ENCODE assay signal across 9 mouse cellular contexts in genomic region chr5:57719594-57720185, GRCm38 (mm10). TPM values are rescaled to one million over a fixed set of nuclear protein-coding genes. Genes with fewer than 3 reads are reported as not detected.
DNase-seq lines count a peak whose midpoint lies in the region; ATAC-seq and TF ChIP-seq lines count a peak whose summit lies in the region.
"Had no signal": no experiment of that assay in that cellular context is flagged by ENCODE, and none has a peak within 500 bp of the region (broad histone marks: within the 10 kb centered on the region; RNA-seq: fewer than 3 reads in every experiment).

No protein-coding gene starts in this region.

- TF ChIP-seq CTCF in intestine, postnatal 0 days (IDR thresholded peaks at IDR 0.05; ENCODE audit: low read depth): peak; percentile 78
- no peak; the same call in 1 of the 2 replicates for TF ChIP-seq CTCF in liver, adult 2 months (IDR thresholded peaks at IDR 0.05; ENCODE audit: low read depth, low read length)
- peak; percentile 65 for TF ChIP-seq CTCF in midbrain, postnatal 0 days (IDR thresholded peaks at IDR 0.05)

- peak overlapping the region; percentile 92 for H3K4me2 ChIP-seq in intestine, postnatal 0 days (replicated peaks; ENCODE audit: low read depth)
- H3K4me2 ChIP-seq in midbrain, postnatal 0 days (ENCODE audit: low read depth, low read length, poor library complexity, severe bottlenecking): peak overlapping the region; percentile 72

- no peak overlapping the region for H3K27ac ChIP-seq in intestine, postnatal 0 days (ENCODE audit: low read depth, low read length)
- no peak overlapping the region for H3K27ac ChIP-seq in liver, adult 2 months (replicated peaks; ENCODE audit: insufficient read depth, low read depth, low read length)
- peak overlapping the region; percentile 86 for H3K27ac ChIP-seq in midbrain, postnatal 0 days (ENCODE audit: low read depth, low read length)

- ATAC-seq in intestine, postnatal 0 days: no peak
- no peak for ATAC-seq in midbrain, postnatal 0 days (ENCODE audit: low FRiP score)

- H3K9ac ChIP-seq in intestine, postnatal 0 days (ENCODE audit: low read depth, low read length): peak overlapping the region; percentile 34; the same call in 1 of the 2 replicates
- H3K9ac ChIP-seq in liver, adult 2 months (ENCODE audit: low read depth, low read length): no peak overlapping the region
- H3K9ac ChIP-seq in midbrain, postnatal 0 days (replicated peaks; ENCODE audit: low read length, poor library complexity, severe bottlenecking): peak overlapping the region; percentile 81

- H3K9me3 ChIP-seq in intestine, postnatal 0 days (ENCODE audit: control insufficient read depth): no peaks in the 10 kb centered on the region
- no peaks in the 10 kb centered on the region for H3K9me3 ChIP-seq in midbrain, postnatal 0 days (ENCODE audit: low read length)

- H3K36me3 ChIP-seq in intestine, postnatal 0 days (ENCODE audit: control insufficient read depth, insufficient read depth): no peaks in the 10 kb centered on the region
- no peaks in the 10 kb centered on the region for H3K36me3 ChIP-seq in liver, adult 2 months (ENCODE audit: control insufficient read depth, insufficient read depth, low read length)
- H3K36me3 ChIP-seq in midbrain, postnatal 0 days (ENCODE audit: insufficient read depth, low read length): no peaks in the 10 kb centered on the region

- peak overlapping the region; percentile 66 for H3K4me3 ChIP-seq in intestine, postnatal 0 days (ENCODE audit: low read depth, low read length)
- H3K4me3 ChIP-seq in liver, adult 2 months (ENCODE audit: insufficient read depth, low read depth, low read length): peak overlapping the region; percentile 47
- H3K4me3 ChIP-seq in midbrain, postnatal 0 days (ENCODE audit: low read depth, low read length): peak overlapping the region; percentile 84

- DNase-seq in embryo, embryonic 10 days (ENCODE audit: low spot score): peak; percentile 71
- no peak for DNase-seq in embryo, embryonic 9.5 days (ENCODE audit: extremely low spot score)
- peak; percentile 76 to 80 for DNase-seq in cerebellum, postnatal 14 days
- DNase-seq in gastrocnemius, postnatal 4 days (ENCODE audit: low spot score in 2 of 2): peak; percentile 64 to 72
- no peak for DNase-seq in liver, adult 2 months (ENCODE audit: extremely low read depth, low read depth, low spot score)
- peak; percentile 62 for DNase-seq in midbrain, postnatal 0 days (ENCODE audit: low spot score)
- peak; percentile 39 for DNase-seq in thymus, postnatal 0 days (ENCODE audit: low spot score)

- WGBS in intestine, postnatal 0 days: under 1% methylated on average over 59 of the region's 59 CpGs
- WGBS in liver, adult 2 months: 2% methylated on average over 59 of the region's 59 CpGs
- WGBS in midbrain, postnatal 0 days: under 1% methylated on average over 59 of the region's 59 CpGs

- no peak for TF ChIP-seq POLR2A in liver, adult 2 months (IDR thresholded peaks at IDR 0.05; ENCODE audit: extremely low read depth, insufficient read depth, low read length)

- peaks cover 9% of the 10 kb centered on the region; the same call in 1 of the 2 replicates for H3K4me1 ChIP-seq in intestine, postnatal 0 days (replicated peaks; ENCODE audit: control insufficient read depth, insufficient read depth, low read length)
- peaks cover 9% of the 10 kb centered on the region for H3K4me1 ChIP-seq in liver, adult 2 months (ENCODE audit: control insufficient read depth, insufficient read depth, low read length)
- no peaks in the 10 kb centered on the region for H3K4me1 ChIP-seq in midbrain, postnatal 0 days (ENCODE audit: insufficient read depth, low read length)

- H3K27me3 ChIP-seq in intestine, postnatal 0 days (replicated peaks; ENCODE audit: control insufficient read depth, insufficient read depth, low read length): peaks cover 52% of the 10 kb centered on the region
- H3K27me3 ChIP-seq in liver, adult 2 months (ENCODE audit: control insufficient read depth, insufficient read depth, low read length): peaks cover 36% of the 10 kb centered on the region
- no peaks in the 10 kb centered on the region for H3K27me3 ChIP-seq in midbrain, postnatal 0 days (ENCODE audit: insufficient read depth, low read length)
- H3K27me3 ChIP-seq: CH12.LX had no signal

- no peaks in the 10 kb centered on the region for H3K79me2 ChIP-seq in liver, adult 2 months (ENCODE audit: control insufficient read depth, insufficient read depth, low read length)

RNA-seq across cellular contexts. Expression of gene Pcdh7, which starts 1.9 kb away (rescaled TPM):
- 10 to 100 TPM; 25.3 to 26.9 TPM for total RNA-seq in gastrocnemius, postnatal 4 days (2021)
- 3.8 and 4.7 TPM in 2 replicates for polyA plus RNA-seq in intestine, postnatal 0 days (2015; fragmentation: Nextera tagmentation; extraction: Ambion mirVana)
- total RNA-seq in liver, adult 2 months (2014; rRNA removed): 1.3 and 1.5 TPM in 2 replicates
- polyA plus RNA-seq in liver, adult 2 months (2012; rRNA removed): 0.29 and 0.32 TPM in 2 replicates
- 157 and 178 TPM in 2 replicates for total RNA-seq in midbrain, postnatal 0 days (2014; rRNA removed)
- 25.4 and 29.6 TPM in 2 replicates for polyA plus RNA-seq in midbrain, postnatal 0 days (2015; fragmentation: Nextera tagmentation; extraction: Ambion mirVana)
- 0.89 and 1.0 TPM in 2 replicates for polyA plus RNA-seq in thymus, postnatal 0 days (2015; fragmentation: Nextera tagmentation; extraction: Ambion mirVana)
- total RNA-seq: CH12.LX had no signal

Comparison
In these comparisons a context has a peak if more than half of its experiments do, and no peak if none do; other contexts are left out.
1. DNase-seq: peak in embryo, embryonic 10 days (single experiment), cerebellum, postnatal 14 days (2 of 2), gastrocnemius, postnatal 4 days (2 of 2), midbrain, postnatal 0 days (single experiment) and thymus, postnatal 0 days (single experiment); none in embryo, embryonic 9.5 days (single experiment) and liver, adult 2 months (single experiment).
2. Peak in every context shown above with its lines, with median percentiles within 50 percentile points of each other: H3K4me3 ChIP-seq.